Mouse (Mus musculus) limb, embryonic 15.5 days (tissue): Measurements from ENCODE around the gene Atg10. TPM values are rescaled to one million over a fixed set of nuclear protein-coding genes. Genes with fewer than 3 reads are reported as not detected.

Experiments used
- ATAC-seq: fragments of 200-750 bp; cut with Nextera tagmentation; 2 replicates; pipeline ENCODE4 v1.8.0; 2017; ENCODE audit warnings: low read depth, moderate TSS enrichment; ENCODE audit not compliant: insufficient number of reproducible peaks, low FRiP score, low TSS enrichment
- H3K27ac ChIP-seq: fragments of 300-500 bp; sonication (generic); 2 replicates; pipeline ENCODE4 v1.5.1; 2015; ENCODE audit warnings: moderate library complexity, mild to moderate bottlenecking, inconsistent platforms
- H3K27me3 ChIP-seq: fragments of 300-500 bp; sonication (generic); 2 replicates; pipeline ENCODE4 v1.6.1; 2015; ENCODE audit warnings: inconsistent platforms
- H3K36me3 ChIP-seq: fragments of 300-500 bp; sonication (generic); 2 replicates; pipeline ENCODE4 v1.6.1; 2015; ENCODE audit warnings: inconsistent platforms
- H3K4me1 ChIP-seq: fragments of 300-500 bp; sonication (generic); 2 replicates; pipeline ENCODE4 v1.6.1; 2015; ENCODE audit warnings: inconsistent platforms
- H3K4me2 ChIP-seq: fragments of 300-500 bp; sonication (generic); 2 replicates; pipeline ENCODE4 v1.6.1; 2015; ENCODE audit warnings: mild to moderate bottlenecking, inconsistent platforms
- H3K4me3 ChIP-seq: fragments of 300-500 bp; sonication (generic); 2 replicates; pipeline ENCODE4 v1.5.1; 2015; ENCODE audit warnings: mild to moderate bottlenecking, inconsistent platforms
- H3K9ac ChIP-seq: fragments of 300-500 bp; sonication (generic); 2 replicates; pipeline ENCODE4 v1.6.1; 2015; ENCODE audit warnings: inconsistent platforms
- H3K9me3 ChIP-seq: fragments of 300-500 bp; sonication (generic); 2 replicates; pipeline ENCODE4 v1.6.1; 2016; ENCODE audit warnings: inconsistent platforms
- WGBS: fragments of 180-500 bp; shearing (Covaris S2); methylation state at CpG from one replicate; pipeline ENCODE4 v1.1.7; 2015; 5-methylcytosine and 5-hydroxymethylcytosine counted together
- polyA plus RNA-seq: library from polyadenylated mRNA; unstranded; fragments of >200 nt; fragmentation: Nextera tagmentation; extraction: Ambion mirVana; gene quantifications from 2 replicates; pipeline ENCODE4 v1.2.1, GENCODE M21; 2015

Atg10 gene
- polyA plus RNA-seq, 1 experiment from 2014 or later = 17.8 TPM

DNA sequence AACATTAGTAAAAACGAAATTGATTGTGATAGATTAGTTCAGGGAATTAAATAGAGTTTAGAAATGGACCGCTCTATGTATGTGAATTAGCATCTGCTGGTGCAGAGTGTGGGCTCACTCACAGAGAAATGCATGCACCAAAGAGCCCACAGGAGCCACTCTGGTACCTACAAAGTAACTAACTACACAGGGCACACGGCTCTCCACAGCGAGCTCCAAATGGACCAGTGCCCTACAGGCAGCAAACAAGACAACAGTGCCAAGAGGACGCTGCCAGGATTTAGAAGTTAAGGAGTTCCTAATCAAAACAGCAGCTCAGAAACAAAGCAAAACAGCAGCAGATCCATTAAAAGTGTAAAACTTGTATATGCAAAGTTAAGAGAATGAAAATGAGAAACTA is 52.6 kb downstream of the Atg10 start:
- WGBS = 66% methylated on average over 5 of the region's 5 CpGs
- no peak overlapping the region for H3K9ac ChIP-seq
- H3K9me3 ChIP-seq = no peaks in the 10 kb centered on the region
- peaks cover 13% of the 10 kb centered on the region for H3K4me1 ChIP-seq
- no peak overlapping the region for H3K4me2 ChIP-seq
- no peak for ATAC-seq
- H3K4me3 ChIP-seq = no peak overlapping the region
- no peaks in the 10 kb centered on the region for H3K36me3 ChIP-seq
- H3K27ac ChIP-seq = no peak overlapping the region
- no peaks in the 10 kb centered on the region for H3K27me3 ChIP-seq

DNA sequence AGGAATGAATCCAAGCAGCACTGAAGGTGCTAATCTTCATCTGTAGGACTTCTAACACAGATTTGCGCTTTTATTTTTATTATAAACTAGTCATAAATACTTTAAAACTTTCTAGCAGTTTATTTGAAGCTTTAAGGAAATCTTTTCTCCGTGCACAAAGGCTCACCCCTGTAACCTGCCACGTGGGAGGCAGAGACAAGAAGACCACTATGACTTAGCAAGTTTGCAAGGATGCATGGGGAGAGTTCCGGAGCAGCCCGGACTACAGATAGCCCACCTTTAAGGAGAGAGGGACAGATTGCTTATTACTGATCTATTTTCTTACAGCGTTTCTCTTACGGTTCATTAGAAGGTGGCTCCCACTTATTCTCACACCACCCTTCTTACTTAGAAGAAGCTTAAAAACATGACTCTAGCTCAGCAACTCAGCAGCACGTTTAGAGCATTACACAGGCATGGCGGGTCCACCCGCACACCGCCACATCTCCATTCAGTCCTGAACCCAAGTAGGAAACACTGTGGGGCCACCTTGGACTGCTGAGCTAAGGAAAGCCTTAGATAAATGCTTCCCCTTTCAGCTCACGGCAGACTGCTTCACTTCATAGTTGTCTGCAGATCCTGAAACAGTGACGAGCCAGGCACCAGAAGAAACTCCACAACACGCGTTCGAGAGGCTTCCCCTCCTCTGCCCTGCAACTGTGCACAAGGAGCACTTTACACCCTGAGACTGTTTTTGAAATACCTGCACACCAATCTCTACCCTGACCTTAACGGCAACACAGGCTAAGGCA is 54.0 kb downstream of the Atg10 start:
- no peak for ATAC-seq
- WGBS = 72% methylated on average over 17 of the region's 17 CpGs
- no peak overlapping the region for H3K27ac ChIP-seq

GRCm38 (mm10) chr13:91168486-91168885 is 55.3 kb downstream of the Atg10 start:
- H3K9ac ChIP-seq = no peak overlapping the region
- no peak overlapping the region for H3K4me2 ChIP-seq
- peaks cover 29% of the 10 kb centered on the region for H3K4me1 ChIP-seq
- ATAC-seq = no peak
- 41% methylated on average over 4 of the region's 4 CpGs for WGBS
- H3K4me3 ChIP-seq = no peak overlapping the region
- H3K9me3 ChIP-seq = no peaks in the 10 kb centered on the region
- no peaks in the 10 kb centered on the region for H3K27me3 ChIP-seq
- no peaks in the 10 kb centered on the region for H3K36me3 ChIP-seq
- no peak overlapping the region for H3K27ac ChIP-seq

More for the DNA sequence above, 54.0 kb downstream of the Atg10 start:
- Histone ChIP-seq H3K27me3 (no peaks in the 10 kb centered on the region), H3K4me2 (no peak overlapping the region), H3K9me3 (no peaks in the 10 kb centered on the region), H3K36me3 (no peaks in the 10 kb centered on the region), H3K4me1 (peaks cover 24% of the 10 kb centered on the region), H3K9ac (no peak overlapping the region), H3K4me3 (no peak overlapping the region)

DNA sequence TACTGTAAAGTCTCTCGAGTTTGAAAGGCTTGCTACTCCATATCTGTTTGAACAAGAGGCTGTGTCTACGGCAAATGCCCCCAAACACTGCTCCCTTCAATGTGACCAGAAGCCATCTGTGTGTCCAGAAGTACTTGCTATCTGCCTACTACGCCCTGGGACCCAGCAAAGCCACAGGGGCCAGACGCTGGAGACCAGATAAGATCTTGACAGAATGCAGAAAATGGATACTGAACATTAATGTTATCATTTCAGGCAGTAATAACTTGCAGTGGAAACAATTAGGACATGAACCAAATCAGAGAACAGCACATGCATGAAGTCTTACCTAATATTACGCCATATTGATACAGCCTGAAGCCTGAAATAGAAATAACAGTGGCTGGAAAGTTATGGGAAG is 56.2 kb downstream of the Atg10 start:
- H3K27me3 ChIP-seq = no peaks in the 10 kb centered on the region
- no peaks in the 10 kb centered on the region for H3K36me3 ChIP-seq
- H3K9ac ChIP-seq = no peak overlapping the region
- no peak overlapping the region for H3K27ac ChIP-seq
- H3K9me3 ChIP-seq = no peaks in the 10 kb centered on the region
- H3K4me2 ChIP-seq = no peak overlapping the region
- ATAC-seq = no peak
- H3K4me1 ChIP-seq = peaks cover 32% of the 10 kb centered on the region
- H3K4me3 ChIP-seq = no peak overlapping the region
- WGBS = 84% methylated on average over 5 of the region's 5 CpGs

DNA sequence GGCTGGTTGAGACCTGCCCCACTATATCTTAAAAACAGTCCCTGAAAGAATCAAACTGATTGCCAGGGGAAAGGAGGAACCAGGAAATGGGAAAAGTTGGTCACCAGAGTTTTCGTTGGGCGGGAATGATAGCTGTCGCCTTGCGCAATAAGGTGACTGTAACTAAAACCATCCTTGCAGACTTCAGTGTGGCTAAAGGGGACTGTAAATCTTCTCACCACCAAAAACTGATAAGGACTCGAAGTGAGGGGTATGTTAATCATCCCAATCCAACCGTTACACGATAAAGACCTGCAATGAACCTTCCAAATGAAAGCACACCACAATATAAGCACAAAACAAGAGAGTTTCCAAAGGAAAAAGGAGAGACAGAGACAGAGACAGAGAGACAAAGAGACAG is 57.5 kb downstream of the Atg10 start:
- 65% methylated on average over 7 of the region's 7 CpGs for WGBS
- Histone ChIP-seq H3K9ac (no peak overlapping the region), H3K27me3 (no peaks in the 10 kb centered on the region), H3K27ac (peak overlapping the region; percentile 73; the same call in 1 of the 2 replicates), H3K4me3 (no peak overlapping the region), H3K9me3 (no peaks in the 10 kb centered on the region), H3K4me1 (peaks cover 35% of the 10 kb centered on the region), H3K4me2 (no peak overlapping the region), H3K36me3 (no peaks in the 10 kb centered on the region)
- no peak for ATAC-seq

- no peaks in the 10 kb centered on the region for H3K27me3 ChIP-seq
- H3K4me1 ChIP-seq = peaks cover 35% of the 10 kb centered on the region
- H3K9me3 ChIP-seq = no peaks in the 10 kb centered on the region
- H3K4me2 ChIP-seq = no peak overlapping the region
- no peak overlapping the region for H3K9ac ChIP-seq
- peak overlapping the region; percentile 70 for H3K27ac ChIP-seq
- ATAC-seq = 0 out of 2 replicates have a peak, but pooled peaks have one; percentile 71
- WGBS = 52% methylated on average over 6 of the region's 6 CpGs
- no peak overlapping the region for H3K4me3 ChIP-seq
- no peaks in the 10 kb centered on the region for H3K36me3 ChIP-seq
These were observed 58.6 kb downstream of the Atg10 start for GRCm38 (mm10) chr13:91165200-91165599.

GRCm38 (mm10) chr13:91163292-91163691 is 60.5 kb downstream of the Atg10 start:
- WGBS = 53% methylated on average over 4 of the region's 4 CpGs
- no peak overlapping the region for H3K9ac ChIP-seq
- no peak overlapping the region for H3K27ac ChIP-seq
- no peaks in the 10 kb centered on the region for H3K9me3 ChIP-seq
- no peak overlapping the region for H3K4me2 ChIP-seq
- H3K4me1 ChIP-seq = peaks cover 25% of the 10 kb centered on the region
- H3K27me3 ChIP-seq = no peaks in the 10 kb centered on the region
- no peaks in the 10 kb centered on the region for H3K36me3 ChIP-seq
- H3K4me3 ChIP-seq = no peak overlapping the region
- no peak for ATAC-seq

- H3K4me3 ChIP-seq = no peak overlapping the region
- H3K27ac ChIP-seq = no peak overlapping the region
- no peaks in the 10 kb centered on the region for H3K27me3 ChIP-seq
- 48% methylated on average over 5 of the region's 5 CpGs for WGBS
- no peak for ATAC-seq
- no peaks in the 10 kb centered on the region for H3K36me3 ChIP-seq
- H3K4me1 ChIP-seq = peaks cover 25% of the 10 kb centered on the region
- no peak overlapping the region for H3K9ac ChIP-seq
- H3K9me3 ChIP-seq = no peaks in the 10 kb centered on the region
- no peak overlapping the region for H3K4me2 ChIP-seq
These were observed 61.3 kb downstream of the Atg10 start for GRCm38 (mm10) chr13:91162452-91162851.

GRCm38 (mm10) chr13:91160616-91161015 is 63.2 kb downstream of the Atg10 start:
- Histone ChIP-seq H3K27ac (no peak overlapping the region), H3K4me2 (no peak overlapping the region), H3K36me3 (no peaks in the 10 kb centered on the region), H3K4me1 (peaks cover 18% of the 10 kb centered on the region), H3K9me3 (no peaks in the 10 kb centered on the region), H3K27me3 (no peaks in the 10 kb centered on the region), H3K9ac (no peak overlapping the region), H3K4me3 (no peak overlapping the region)
- 86% methylated on average over 3 of the region's 3 CpGs for WGBS
- no peak for ATAC-seq

DNA sequence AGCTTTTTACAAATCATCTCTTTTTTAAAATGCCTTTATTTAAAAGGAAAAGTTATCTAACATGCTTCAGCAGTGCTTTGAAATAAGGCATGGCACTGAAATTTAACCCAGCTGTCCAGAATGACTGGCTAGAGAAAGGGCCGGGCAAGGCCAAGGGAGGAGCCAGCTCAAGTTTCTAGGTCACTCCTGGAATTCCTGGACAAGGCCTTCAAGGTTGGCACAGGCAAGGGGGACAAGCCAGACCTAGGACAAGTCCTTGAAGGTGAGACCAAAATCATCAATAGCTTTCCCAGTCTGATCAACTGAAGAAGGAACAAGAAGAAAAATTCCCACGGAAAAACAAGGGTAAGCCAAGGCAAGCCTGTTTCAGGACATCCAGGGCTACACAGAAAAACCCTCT is 63.9 kb downstream of the Atg10 start:
- 63% methylated on average over 2 of the region's 2 CpGs for WGBS
- H3K4me2 ChIP-seq = no peak overlapping the region
- no peak for ATAC-seq

DNA sequence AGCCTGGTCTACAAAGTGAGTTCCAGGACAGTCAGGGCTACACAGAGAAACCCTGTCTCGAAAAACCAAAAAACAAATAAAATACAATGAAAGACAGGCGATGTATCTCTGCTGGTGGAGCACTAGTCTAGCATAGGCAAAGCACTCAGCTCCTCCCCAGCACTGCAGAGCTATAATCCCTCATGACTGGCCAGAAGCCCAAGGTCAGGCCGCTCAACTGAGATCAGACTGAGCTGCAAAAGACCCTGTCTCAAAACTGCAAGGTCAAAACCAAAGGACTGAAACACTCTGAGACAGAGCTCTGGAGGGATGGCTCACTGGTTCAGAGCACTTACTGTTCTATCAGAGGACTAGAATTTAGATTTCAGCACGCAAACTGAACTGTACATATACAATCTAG is 65.8 kb downstream of the Atg10 start:
- Histone ChIP-seq H3K27ac (no peak overlapping the region), H3K4me3 (no peak overlapping the region), H3K9ac (no peak overlapping the region), H3K4me1 (peaks cover 6% of the 10 kb centered on the region), H3K9me3 (no peaks in the 10 kb centered on the region), H3K36me3 (no peaks in the 10 kb centered on the region), H3K4me2 (no peak overlapping the region), H3K27me3 (no peaks in the 10 kb centered on the region)
- 88% methylated on average over 4 of the region's 4 CpGs for WGBS
- ATAC-seq = no peak

More for the DNA sequence above, 63.9 kb downstream of the Atg10 start:
- Histone ChIP-seq H3K4me3 (no peak overlapping the region), H3K4me1 (peaks cover 13% of the 10 kb centered on the region), H3K36me3 (no peaks in the 10 kb centered on the region), H3K27me3 (no peaks in the 10 kb centered on the region), H3K27ac (no peak overlapping the region), H3K9ac (no peak overlapping the region), H3K9me3 (no peaks in the 10 kb centered on the region)

DNA sequence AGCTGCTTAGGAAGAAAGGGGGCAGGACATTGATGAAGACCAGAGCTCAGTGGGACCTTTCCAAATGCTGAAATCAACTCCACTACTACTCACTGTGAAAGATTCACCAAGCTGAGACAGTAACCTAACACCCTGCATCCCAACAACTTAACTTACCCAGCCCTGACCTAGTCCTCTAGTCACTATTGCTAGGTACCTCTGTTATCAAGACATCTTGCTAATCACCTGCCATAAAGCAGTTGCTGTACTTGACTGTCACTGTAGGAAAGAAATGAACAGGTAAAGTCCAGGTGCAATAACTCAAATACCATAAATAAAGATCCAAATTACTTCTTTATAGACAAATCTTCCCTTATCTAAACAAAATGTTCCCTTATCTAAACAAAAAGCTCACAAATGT is 66.3 kb downstream of the Atg10 start:
- H3K36me3 ChIP-seq = no peaks in the 10 kb centered on the region
- no peak overlapping the region for H3K9ac ChIP-seq
- H3K4me1 ChIP-seq = peaks cover 2% of the 10 kb centered on the region; the same call in 1 of the 2 replicates
- H3K27me3 ChIP-seq = no peaks in the 10 kb centered on the region
- H3K27ac ChIP-seq = no peak overlapping the region
- no peaks in the 10 kb centered on the region for H3K9me3 ChIP-seq
- H3K4me3 ChIP-seq = no peak overlapping the region
- H3K4me2 ChIP-seq = no peak overlapping the region
- ATAC-seq = no peak
